Mouse (Mus musculus): Measurements from ENCODE around the gene 1700017B05Rik.

1700017B05Rik gene

DNA sequence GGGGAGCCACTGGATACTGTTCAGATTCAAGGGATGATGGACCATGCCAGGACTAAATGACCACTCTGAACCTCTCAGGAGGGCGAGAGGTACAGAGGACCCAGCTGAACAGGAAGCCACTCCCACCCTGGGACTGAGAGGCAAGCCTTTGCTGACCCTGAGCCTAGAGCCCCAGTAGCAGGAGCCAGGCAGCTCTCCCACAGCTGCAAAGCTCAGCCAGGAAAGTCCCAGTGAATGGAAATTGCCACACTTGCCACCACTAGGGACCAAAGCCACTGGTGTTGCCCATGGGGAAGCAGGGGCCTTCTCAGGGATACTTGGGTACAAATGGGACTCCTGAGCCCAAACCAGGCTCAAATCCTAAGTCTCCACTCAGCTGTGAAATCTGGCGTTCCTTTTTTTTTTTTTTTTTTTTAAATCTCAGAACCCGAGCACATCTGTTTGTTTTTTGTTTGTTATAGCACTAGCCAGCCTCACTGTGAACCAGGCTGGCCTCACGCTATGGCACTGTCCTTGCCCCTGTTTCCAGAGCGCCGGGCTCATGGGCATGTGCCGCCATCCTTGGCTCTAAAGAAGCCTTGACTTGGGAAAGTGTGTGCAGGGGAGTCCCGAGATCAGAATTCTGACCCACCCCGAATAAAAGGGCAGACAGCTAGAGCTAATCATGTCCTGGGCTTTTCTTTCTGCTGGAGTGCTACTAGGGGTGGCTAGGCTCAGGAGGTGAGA lies 9.6 kb upstream of the 1700017B05Rik start:
- peak; percentile 51 for DNase-seq (ENCODE audit: low read depth)

DNA sequence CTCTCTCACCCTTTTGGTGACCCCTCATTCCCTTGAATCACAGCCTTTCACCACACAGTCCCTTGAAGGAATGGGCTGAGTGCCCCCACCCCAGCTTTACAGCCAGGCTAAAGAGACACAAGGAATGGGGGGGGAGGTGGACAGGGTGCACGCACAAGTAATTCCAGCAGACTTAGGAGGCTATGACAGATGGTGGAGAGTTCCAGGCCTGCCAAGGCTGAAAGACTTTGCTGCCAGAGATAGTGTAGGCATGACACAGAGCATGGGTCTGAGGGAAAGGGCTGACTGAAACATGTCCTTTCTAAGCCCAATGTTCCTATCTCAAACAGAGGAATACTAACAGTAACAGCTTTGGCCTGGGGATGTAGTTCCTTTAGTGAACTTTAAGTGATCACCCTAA lies 8.7 kb upstream of the 1700017B05Rik start:
- DNase-seq (ENCODE audit: low read depth), result no peak

DNA sequence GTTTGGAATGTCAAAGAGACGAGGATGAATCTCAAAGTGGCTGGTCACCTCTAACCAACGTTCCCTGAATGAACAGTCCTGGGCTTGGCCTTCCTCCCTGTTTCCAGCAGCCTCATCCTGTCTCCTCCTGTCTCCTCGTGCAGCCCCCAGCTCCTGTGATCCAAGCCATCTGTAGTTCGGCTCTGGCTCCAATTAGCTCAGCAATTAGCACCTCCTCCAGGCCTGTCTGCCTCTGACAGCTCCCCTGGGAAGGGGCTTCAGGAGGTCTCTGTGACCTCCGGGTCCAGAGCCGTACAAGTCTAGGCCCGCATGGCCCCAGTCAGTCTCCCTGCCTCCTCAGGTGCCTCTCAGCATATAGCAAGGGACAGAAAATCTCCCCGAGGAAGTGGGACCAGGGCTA lies 8.0 kb upstream of the 1700017B05Rik start:
- no peak for DNase-seq (ENCODE audit: low read depth)

- DNase-seq (ENCODE audit: low read depth), result no peak
These were observed 7.0 kb upstream of the 1700017B05Rik start for GRCm38 (mm10) chr9:57269384-57269783.

DNA sequence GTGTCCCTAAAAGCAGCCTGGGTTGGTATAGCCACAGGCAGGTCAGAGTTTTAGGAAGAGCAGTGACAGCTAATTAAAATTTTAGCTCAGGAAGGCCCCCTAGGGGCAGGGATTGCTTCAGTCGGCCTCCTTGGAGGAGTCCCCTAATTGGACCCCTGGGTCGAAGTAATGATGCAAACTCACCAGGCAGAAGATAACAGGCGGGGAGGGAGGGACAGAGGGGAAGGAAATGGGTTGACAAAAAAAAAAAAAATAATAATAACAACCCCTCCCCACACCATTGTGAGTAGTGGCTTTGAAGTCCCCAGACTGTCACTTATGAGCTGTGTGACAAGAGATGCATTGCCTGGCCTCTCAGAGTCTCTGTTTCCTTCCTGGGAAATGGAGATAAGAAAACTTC lies 6.2 kb upstream of the 1700017B05Rik start:
- DNase-seq (ENCODE audit: low read depth), result peak; percentile 61

GRCm38 (mm10) chr9:57268078-57268477 lies 5.7 kb upstream of the 1700017B05Rik start:
- peak; percentile 33 for DNase-seq (ENCODE audit: low read depth)

- DNase-seq (ENCODE audit: low read depth), result no peak
These were observed 5.0 kb upstream of the 1700017B05Rik start for GRCm38 (mm10) chr9:57267421-57267820.

GRCm38 (mm10) chr9:57265125-57265524 lies 2.7 kb upstream of the 1700017B05Rik start:
- no peak for DNase-seq (ENCODE audit: low read depth)

- no peak for DNase-seq (ENCODE audit: low read depth)
These were observed 628 bp upstream of the 1700017B05Rik start for GRCm38 (mm10) chr9:57262795-57263684.

DNA sequence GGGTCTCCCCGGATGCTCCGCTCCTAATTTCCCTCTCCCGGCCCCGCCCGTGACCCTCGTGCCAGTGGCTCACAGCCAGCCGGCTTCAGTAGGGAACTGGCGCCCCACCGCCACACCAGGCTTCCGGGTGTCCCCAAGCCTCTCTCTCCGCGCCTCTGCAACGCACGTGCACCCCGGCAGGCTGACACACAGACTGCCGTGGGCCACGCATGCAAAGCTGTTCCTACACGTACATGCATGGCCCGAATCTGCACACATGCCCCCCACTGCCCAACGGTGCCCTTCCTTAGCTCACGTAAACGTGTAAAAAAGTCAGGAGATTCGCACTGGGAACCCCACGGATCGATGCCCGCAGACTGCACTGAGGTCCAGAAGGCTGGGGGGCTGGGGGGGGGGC lies 898 bp downstream of the 1700017B05Rik start:
- peak; percentile 79 for DNase-seq (ENCODE audit: low read depth)

DNA sequence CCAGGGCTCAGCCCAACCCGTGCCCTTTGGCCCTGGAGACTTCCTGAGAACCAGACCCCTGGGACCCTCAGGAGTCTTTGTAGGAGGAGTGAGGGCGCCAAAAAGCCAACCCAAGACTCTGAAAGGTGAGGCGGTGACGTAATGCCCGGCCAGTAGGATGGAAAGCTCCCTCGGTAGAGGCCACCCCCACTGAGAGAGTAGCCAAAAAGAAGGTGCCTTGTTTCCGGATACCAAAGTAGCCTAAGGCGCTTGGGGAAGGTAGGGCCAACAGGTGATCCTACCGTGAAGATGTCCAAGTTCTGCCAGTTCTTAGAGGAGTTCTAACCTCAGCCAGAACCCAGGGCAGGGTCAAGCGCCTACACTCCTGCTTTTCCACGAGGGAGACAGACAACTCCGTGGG lies 1.5 kb downstream of the 1700017B05Rik start:
- DNase-seq (ENCODE audit: low read depth), result peak; percentile 78

DNA sequence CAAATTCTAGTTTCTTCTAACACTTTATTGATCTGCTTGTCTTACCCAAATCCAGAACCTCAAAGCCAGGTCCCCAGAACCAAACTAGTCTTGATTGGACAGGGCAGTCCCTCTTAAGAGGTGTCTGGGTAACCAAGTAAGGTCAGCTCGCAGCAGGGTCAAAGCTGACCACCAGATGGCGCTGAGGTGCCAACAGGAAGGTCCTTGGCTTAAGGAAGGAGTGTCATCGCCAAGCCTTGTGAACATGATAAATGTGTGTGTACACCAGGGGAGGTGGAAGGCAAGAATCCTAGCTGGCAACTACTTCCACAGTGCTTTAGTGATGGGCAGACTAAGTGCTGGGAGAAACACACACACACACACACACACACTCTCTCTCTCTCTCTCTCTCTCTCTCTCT lies 2.7 kb downstream of the 1700017B05Rik start:
- peak; percentile 95 for DNase-seq (ENCODE audit: low read depth)

GRCm38 (mm10) chr9:57257627-57258026 lies 4.8 kb downstream of the 1700017B05Rik start:
- DNase-seq (ENCODE audit: low read depth), result no peak

GRCm38 (mm10) chr9:57256861-57257260 lies 5.6 kb downstream of the 1700017B05Rik start:
- DNase-seq (ENCODE audit: low read depth), result no peak

- DNase-seq (ENCODE audit: low read depth), result no peak
These were observed 6.1 kb downstream of the 1700017B05Rik start for GRCm38 (mm10) chr9:57256309-57256708.

GRCm38 (mm10) chr9:57254823-57255495 lies 7.5 kb downstream of the 1700017B05Rik start:
- no peak for DNase-seq (ENCODE audit: low read depth)

DNA sequence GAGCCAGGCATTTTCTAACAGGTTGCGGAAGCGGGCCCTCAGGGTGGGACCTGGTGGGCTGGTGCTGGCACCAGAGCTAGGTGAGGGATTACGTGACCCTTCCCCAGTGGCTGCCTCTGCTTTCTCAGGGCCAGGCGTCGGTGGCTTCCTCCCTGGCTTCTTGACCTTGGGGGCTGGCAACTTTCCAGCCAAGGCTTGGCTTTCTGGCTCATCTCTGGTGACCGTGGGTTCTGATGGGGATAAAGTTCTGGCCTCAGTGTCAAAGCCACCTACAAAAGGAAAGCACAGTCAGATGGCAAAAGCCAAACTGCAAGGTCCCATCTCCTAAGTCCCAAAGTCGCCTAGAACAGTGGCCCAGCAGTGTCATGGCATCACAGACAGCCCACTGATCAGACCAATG lies 8.4 kb downstream of the 1700017B05Rik start:
- DNase-seq (ENCODE audit: low read depth), result no peak

DNA sequence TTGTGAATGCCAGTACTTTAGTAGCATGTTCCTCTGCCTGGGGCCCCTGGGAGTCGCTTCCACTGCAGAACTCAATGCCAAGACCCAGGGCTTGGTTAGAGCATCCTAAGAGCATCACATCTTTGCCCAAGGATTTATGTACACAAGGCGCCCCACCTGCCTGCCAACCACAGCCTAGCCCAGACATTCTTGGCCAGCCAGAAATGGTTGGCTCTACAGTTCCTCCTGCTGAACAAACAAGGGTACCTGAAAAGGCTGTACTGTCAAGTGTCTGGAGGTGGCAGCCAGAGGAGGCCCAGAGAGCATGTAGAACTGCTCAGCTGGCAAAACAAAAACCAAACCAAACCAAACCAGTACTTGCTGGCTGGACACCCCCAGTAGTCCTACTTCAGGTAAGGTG lies 11.3 kb downstream of the 1700017B05Rik start:
- no peak for DNase-seq (ENCODE audit: low read depth)

GRCm38 (mm10) chr9:57250026-57250425 lies 12.4 kb downstream of the 1700017B05Rik start:
- DNase-seq (ENCODE audit: low read depth), result no peak

GRCm38 (mm10) chr9:57248030-57248942 lies 14.1 kb downstream of the 1700017B05Rik start:
- no peak for DNase-seq (ENCODE audit: low read depth)

DNA sequence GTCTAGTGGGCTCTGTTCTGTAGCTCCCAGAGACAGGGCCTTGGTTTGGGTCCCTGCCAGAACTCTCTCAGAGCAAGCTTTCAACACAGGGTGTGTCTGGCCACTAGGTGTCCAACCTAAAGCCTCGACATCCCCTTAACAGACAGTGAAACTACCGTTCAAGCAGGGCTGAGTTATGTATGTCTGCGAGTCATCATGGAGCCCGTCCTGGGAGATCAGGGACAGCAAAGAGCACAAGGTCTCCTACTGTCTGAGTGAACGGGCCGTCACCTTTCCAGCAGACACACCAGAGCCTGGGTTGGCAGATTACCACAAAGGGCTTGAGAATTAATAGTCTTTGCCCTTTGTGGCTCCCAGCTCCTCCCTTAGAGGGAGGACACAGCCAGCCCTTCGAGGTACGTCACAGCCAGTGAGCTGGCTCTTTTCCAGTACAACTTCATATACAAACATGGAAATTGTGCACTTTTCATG lies 15.2 kb downstream of the 1700017B05Rik start:
- DNase-seq (ENCODE audit: low read depth), result no peak
